Mouse (Mus musculus): ENCODE results near the gene Tmem151a.

The Tmem151a gene

DNA sequence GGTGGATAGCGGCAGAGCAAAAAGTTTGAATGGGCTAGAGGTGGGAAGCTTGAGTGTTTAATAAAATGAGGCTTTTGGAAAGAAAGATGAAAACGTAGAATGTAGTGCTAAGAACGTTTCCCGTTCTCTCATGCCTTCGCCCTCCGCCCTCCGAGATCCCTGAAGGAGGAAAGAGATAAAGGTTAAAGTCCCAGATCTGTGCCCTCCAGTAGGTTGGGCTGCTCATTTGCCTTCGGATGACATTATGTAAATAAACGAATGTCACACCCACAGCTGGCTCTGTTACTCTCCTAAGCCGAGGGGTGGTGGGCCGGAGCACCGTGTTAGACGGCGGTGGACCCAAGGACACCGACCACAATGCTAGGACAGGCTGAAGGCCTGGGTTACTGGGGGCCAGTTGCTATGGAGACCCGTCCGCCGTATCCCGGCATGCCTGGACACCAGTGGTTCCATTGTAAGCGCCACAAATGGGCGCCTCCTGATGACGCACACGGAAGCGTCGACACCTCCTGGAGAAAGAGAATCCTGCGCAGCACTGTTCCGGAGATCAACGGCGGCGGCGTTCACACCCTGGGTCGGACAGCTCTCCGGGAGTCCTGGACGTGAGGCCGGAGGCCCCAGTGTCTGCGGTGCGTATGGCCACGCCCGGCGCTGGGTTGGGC, 44.3 kb downstream of the Tmem151a start, which contains the start of gene Brms1:
Brms1 (plus strand) TSS at position 493 of the 662 bp plus-strand sequence.
- DNase-seq, result peak; percentile 92

DNA sequence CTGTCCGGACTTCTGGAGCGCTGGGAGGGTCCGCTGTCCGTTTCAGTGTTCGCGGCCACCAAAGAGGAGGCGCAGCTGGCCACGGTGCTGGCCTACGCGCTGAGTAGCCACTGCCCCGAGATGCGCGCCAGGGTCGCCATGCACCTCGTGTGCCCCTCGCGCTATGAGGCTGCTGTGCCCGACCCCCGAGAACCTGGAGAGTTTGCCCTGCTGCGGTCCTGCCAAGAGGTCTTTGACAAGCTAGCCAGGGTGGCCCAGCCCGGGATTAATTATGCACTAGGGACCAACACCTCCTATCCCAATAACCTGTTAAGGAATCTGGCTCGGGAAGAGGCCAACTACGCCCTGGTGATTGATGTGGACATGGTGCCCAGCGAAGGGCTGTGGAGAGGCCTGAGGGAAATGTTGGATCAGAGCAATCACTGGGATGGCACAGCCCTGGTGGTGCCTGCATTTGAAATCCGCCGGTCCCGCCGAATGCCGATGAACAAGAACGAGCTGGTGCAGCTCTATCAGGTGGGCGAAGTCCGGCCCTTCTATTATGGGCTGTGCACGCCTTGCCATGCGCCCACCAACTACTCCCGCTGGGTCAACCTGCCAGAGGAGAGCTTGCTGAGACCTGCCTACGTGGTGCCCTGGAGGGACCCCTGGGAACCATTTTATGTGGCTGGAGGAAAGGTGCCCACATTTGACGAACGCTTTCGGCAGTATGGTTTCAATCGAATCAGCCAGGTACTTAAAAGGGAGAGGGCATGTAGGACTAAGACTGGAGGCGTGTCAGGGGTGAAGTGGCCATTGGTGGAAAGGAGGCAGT, 45.8 kb downstream of the Tmem151a start:
- DNase-seq, result peak; percentile 41

DNA sequence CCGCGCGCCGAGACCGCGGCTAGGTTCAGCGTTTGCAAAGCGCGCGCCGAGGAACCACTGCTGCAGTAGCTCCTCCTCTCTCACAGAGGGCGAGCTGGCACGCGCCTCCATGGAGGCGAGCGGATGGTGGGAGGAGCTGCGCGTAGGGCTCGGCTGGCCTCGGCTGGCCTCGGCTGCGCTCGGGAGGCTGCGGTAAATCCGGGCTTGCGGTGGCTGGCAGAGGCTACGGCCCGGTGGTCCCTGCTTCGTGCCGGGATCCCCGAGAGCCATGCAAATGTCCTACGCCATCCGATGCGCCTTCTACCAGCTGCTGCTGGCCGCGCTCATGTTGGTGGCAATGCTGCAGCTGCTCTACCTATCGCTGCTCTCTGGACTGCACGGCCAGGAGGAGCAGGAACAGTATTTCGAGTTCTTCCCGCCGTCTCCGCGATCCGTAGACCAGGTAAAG, 46.6 kb downstream of the Tmem151a start, which contains the start of the genes B4gat1 and AC124502.3:
B4gat1 (plus strand) TSS at position 118 of the 448 bp plus-strand sequence.
AC124502.3 (plus strand) TSS at position 183 of the 448 bp plus-strand sequence.
- DNase-seq, result peak; percentile 87

DNA sequence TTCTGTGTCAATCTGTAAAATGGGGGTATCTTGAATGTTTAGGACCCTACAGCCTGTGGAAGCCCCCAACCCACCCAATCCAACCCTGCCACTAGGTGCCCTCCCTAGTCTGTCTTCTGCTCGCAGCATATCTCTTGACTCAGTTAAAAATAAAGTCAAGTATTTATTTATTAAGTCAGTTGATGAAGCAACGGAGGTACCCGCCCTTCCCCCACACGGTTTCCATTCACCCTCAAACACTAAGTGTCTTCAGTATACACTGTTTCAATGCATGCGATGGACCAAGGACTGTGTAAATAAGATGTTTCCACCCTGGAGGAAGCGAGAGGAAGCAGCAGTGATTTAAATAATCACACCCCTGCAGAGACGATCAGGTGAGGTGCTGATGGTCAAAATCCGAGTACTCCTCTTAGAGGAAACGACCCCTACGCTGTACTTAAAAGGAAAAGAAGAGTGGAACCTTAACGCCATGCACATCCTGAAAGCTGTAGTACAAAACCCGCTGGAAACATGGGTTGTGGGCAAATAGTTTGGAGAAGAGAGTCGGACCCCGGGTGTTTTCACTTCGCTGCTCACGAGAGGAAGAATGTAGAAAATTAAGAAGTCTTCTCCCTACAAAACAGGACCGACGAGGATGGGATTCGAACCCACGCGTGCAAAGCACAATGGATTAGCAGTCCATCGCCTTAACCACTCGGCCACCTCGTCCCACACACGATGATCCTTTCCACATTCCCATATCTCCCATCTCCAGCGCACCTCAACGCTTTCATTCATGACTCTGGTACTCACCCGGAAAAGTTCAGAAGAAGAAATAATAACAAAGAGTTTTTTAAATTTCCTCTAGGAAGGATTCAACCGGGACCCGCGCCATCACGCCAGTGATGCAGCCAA, 47.4 kb downstream of the Tmem151a start:
- DNase-seq, result peak; percentile 69

DNA sequence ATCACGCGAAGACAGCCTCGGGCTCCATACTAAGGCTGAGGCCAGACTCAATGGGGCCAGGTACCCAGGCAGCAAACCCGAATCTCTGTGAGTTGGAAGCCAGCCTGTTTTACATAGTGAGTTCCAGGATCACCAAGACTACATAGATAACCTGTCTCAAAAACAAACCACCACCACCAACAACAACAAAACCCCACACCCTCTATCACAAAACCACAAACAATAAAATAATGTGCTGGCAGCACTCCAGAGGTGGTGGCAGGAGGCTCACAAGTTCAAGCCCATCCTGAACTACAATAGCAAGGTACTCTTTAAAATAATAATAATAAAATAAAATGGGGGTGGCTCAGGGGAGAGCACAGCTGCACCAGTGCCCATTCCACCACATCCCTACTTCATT, 48.8 kb downstream of the Tmem151a start:
- DNase-seq, result no peak

DNA sequence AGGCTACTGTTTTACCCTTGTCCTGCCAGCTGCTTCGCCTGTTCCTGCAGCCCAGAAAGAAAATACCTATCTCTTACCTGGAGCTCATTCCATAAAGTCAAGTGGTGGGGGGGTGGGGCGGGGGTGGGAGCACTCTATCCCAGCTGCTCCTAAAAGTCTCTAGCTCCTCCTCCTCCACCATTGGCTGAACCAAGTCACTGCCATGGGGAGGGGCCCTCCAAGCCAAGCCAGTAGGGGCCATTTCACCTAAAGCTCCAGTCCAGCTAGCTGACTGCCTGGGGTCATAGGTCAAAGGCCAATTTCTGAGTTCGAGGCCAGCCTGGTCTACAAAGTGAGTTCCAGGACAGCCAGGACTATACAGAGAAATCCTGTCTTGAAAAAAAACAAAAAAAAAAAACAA, 52.6 kb downstream of the Tmem151a start:
- DNase-seq, result no peak

DNA sequence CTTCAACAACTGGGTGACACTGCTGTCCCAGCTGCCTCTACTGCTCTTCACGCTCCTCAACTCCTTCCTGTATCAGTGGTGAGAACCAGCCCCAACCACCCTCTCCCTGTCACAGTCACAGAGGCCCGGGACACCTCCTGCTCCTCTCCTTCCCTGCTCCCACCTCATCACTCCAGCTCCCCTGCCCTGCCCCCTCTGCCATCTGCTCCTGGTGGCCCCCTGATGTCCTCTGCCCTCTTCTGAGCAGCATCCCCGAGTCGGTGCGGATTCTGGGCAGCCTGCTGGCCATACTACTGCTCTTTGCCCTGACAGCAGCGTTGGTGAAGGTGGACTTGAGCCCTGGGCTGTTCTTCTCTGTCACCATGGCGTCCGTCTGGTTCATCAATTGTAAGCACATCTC, 59.2 kb downstream of the Tmem151a start:
- DNase-seq, result no peak

DNA sequence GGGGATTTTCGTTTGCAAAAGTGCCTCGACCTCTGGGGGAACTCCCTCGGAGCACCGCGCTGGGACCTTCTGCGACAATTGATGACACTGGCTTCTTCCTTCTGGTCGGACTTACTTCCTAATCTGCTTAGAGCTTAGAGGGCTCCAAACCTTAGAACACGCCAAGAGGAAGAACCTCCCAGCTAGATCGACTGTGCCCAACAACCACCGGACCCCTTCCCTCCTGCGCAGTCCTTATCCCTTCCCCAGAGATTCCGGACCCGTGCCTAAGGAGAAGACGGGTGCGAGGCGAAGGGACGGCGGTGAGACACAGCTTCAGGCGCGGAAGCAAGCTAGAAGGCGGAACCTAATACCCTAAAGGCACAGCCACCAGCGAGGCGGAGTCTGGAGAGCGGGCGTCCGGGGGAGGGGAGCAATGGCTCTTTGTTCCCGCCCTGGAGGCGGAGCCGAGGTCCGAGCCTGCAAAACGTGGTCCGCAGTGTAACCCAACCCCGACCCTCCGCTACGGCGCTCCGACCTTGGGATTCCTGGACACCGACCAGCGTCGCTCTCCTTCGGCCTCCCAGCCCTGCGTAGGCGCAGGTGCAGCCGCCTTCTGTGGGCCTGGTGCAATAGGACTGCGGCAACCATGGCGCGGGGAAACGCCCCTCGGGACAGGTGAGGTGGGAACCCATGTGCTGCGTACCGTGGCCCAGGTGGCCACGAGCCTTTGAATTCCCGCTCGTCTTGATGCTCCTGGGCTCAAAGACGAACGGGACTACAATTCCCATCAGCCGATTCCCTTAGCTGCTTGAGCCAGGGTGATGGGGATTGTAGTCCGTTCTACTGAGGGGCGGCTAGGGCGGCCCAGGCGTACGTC, 61.5 kb downstream of the Tmem151a start, which contains the start of gene Slc29a2:
Slc29a2 (plus strand) TSS at position 240 of the 859 bp plus-strand sequence.
- DNase-seq, result peak; percentile 93

DNA sequence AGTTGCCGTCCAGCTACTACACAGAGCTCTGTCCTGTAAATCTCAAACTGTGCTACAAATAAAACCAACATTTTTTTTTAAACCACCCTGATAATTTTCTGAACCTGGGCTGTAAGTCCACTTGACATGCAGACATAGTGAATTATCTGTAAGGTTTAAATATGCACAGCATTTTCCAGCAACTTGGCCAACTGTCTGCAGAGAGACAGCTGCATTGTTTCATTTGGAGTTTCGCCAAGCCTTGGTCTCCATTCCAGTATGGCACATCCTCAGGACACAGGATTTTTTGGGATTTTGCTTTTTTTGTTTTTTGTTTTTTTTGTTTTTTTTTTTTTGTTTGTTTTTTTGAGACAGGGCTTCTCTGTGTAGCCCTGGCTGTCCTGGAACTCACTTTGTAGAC, 63.9 kb downstream of the Tmem151a start:
- no peak for DNase-seq
